Mouse (Mus musculus): ENCODE data around the gene Vmn2r117.
"Not testable (repeated sequence)": the region's sequence is repeated elsewhere in the genome, so short reads cannot be mapped to it uniquely, and the experiment has no call there.

The Vmn2r117 gene

GRCm38 (mm10) chr17:23479599-23479998 is at the start of gene Vmn2r117:
Vmn2r117 (minus strand) TSS chr17:23479699.
- DNase-seq (ENCODE audit: low read depth, low spot score) = not testable (repeated sequence)

GRCm38 (mm10) chr17:23522941-23523732 is 43.6 kb upstream of the Vmn2r117 start:
- not testable (repeated sequence) for DNase-seq (ENCODE audit: low read depth, low spot score)

GRCm38 (mm10) chr17:23518701-23519423 is 39.4 kb upstream of the Vmn2r117 start:
- no peak for DNase-seq (ENCODE audit: low read depth, low spot score)

DNA sequence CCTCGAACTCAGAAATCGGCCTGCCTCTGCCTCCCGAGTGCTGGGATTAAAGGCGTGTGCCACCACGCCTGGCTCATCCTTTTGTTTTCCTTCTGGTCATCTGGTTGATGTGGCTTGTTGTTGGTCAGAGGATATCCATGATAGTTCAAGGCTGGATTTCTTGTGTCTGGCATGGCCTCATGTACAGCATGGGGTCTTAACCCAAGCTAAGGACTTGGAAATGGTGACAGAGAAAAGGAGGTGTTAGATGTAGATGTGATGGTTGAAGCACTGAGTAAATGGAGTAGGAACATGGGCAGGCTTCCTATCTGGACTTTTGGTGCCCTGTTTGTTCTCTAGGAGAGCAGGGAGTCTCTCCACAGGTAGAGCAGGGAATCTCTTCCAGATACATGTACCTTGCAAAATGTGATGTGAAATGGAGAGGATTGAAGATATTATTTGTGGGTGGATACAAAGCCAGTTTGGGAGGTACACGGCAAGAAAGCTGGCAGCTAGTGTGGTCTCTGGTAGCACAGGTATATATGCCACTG is 46.3 kb downstream of the Vmn2r117 start:
- no peak for DNase-seq (ENCODE audit: low read depth, low spot score)

Measured in forelimb bud, embryonic 11.5 days (tissue).